Mouse (Mus musculus) common myeloid progenitor, adult 5-6 weeks (primary cell): ENCODE data around the gene Man2b1. TPM values are rescaled to one million over a fixed set of nuclear protein-coding genes. Genes with fewer than 3 reads are reported as not detected.
"Not testable (repeated sequence)": the region's sequence is repeated elsewhere in the genome, so short reads cannot be mapped to it uniquely, and the experiment has no call there.

Source experiments
- ATAC-seq: replicated peaks from 2 replicates; pipeline ENCODE4 v1.8.0; 2016; ENCODE audit warnings: low read depth, mild to moderate bottlenecking, moderate TSS enrichment, inconsistent platforms; ENCODE audit not compliant: poor library complexity, severe bottlenecking
- total RNA-seq: library from RNA; stranded (forward); fragments of 200-1000, 187-1606 nt; gene quantifications from 2 replicates; pipeline ENCODE4 v1.2.3, GENCODE M21; 2017

Man2b1 gene
- total RNA-seq, 1 experiment from 2014 or later: 39.6 TPM

DNA sequence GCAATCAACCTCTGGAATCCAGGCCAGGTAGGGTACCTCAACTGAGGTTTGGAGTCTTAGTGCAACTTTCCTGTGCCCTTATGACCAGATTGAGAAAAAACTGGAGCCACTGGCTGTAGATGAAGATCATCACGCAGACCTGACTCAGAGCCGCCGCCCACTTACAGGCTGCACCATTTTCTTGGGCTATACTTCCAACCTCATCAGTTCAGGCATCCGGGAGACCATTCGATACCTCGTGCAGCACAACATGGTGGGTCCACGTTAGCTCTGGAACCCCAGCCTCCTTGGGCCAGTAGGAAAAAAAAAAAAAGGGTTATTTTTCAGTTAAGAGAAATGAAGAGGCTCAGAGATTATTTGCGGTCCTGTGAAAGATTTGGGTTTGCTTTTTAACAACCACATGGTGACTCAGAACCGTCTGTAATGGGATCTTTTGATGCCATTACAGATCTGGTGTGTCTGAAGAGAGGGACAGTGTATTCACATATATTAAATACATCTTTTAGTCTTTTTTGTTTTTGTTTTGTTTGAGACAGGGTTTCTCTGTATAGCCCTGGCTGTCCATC is 10.6 kb upstream of the Man2b1 start:
- 0 out of 2 replicates have a peak, but pooled peaks have one; percentile 12 for ATAC-seq

DNA sequence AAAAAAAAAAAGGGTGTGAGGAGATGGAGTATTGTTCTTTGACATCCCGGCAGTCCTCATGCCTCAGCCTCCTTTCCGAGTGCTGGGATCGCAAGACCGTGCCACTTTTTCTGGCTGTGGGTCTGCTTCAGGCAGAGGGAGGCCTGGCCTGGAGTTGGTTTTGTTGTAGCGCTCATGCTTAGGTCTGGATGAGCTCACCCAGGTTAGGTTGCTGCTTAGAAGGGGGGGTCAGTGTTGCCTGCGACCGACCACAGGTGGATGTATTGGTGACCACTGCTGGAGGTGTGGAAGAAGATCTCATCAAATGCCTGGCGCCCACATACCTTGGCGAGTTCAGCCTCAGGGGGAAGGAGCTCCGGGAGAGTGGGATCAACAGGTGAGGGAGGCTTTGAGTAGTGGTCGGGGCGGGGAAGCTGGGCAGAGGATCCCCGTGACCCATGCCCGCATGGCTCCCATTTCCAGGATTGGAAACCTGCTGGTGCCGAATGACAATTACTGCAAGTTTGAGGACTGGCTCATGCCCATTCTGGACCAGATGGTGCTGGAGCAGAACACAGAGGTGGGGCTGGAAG is 9.9 kb upstream of the Man2b1 start:
- ATAC-seq: no peak

DNA sequence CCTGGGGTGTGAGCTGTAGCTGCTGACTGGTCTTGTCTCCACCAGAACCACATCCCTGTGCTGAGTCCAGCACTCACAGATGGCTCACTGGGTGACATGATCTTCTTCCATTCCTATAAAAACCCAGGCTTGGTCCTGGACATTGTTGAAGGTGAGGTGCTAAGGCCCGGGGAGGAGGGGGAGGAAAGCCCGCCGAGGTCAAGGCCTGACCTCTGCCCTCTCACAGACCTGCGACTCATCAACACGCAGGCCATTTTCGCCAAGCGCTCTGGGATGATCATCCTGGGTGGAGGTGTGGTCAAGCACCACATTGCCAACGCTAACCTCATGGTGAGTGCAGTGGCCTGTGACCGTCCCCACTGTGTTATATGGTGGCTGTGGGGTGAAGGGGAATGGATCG is 8.9 kb upstream of the Man2b1 start:
- ATAC-seq: no peak

DNA sequence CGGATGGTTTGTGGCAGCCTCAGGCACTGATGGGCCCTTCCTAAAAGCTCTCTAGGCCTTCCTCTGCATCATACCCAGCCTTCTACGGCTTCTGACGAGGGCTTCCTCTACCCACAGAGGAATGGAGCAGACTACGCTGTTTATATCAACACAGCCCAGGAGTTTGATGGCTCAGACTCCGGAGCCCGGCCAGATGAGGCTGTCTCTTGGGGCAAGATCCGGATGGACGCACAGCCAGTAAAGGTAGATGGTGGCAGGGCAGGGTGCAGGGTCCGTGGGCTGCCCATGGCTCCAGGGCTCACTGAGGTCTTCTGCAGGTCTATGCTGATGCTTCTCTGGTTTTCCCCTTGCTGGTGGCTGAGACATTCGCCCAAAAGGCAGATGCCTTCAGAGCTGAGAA is 8.5 kb upstream of the Man2b1 start:
- no peak for ATAC-seq

DNA sequence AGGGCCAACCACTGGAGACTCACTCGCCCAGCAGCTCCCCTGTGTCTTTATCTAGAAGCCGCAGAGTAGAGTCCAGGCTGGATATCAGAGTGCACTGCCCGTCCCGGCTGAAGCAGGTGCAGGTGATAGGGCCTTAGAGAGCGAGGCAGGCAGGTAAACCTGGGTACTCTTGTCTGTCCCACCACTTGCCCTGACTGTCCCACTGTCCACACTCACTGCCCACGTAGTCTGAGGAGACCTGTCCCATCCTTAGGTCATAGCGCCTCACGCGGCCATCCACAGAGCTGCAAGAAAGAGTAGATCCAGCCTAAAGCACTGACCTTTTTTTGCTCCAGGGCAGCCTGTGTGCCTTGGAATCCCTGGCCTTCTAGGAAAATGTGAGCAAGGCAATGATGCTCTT is 7.1 kb upstream of the Man2b1 start:
- no peak for ATAC-seq

DNA sequence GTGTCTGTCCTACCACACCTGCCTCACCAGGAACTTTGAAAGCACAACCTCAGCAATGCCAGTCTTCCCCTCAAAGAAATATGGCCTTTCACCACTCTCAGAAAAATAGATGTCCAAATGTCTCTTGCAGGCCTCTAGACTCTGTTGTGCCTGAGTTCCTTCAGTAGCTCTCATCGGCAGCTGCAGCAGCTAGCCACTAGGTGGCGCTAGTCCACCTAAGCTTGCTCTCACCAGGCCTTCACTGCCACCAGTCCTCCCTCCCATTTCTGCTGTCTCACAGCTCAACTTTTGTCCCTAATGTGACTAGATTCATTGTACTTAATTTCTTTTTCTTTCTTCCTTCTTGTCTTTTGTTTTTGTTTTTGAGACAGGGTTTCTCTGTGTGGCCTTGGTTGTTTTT is 6.1 kb upstream of the Man2b1 start:
- peak; percentile 49 for ATAC-seq

DNA sequence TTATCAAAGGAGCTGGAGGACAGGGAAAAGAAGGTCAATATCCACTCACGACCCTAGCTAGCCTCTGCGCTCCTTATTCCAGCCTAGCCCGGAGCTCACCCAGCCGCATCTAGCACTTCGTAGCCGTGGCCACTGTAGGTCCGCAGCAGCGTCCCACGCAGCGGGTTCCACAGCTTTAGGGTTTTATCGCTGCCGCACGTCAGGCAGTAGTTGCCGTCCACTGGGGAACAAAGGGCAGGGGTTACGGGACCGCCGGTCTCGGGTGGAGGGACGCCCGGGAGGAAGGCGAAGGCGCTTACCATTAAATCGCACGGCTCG is 2.9 kb upstream of the Man2b1 start:
- ATAC-seq: no peak

DNA sequence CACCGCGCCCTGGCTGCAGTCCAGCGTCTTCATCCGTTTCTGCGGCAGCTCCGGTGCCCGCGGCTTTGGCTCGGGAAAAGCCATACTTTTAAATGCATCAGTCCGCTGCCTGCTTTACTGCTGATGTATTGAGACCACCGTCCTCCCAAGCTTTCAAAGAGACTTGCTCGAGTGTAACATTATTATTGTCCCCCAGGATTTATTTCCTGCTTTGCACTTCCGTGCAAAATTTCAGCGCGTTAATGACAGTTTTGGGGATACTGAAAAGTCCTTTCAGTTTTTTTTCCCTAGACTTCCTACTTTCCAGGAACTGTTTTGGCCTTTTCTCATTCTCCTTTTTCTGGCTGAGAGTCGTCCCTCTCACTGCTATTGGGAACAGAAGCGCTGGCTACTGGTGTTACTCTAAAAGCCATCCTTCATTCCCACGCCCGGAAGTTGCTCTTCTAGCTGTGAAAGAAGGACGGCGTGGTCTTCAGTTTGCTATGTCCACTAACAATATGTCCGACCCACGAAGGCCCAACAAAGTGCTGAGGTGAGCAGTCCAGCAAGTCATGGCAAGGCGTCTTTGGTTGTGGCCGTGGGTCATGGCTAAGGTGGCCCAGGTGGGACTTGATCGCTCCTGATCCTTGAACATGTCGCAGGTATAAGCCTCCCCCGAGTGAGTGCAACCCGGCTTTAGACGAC is 2.4 kb upstream of the Man2b1 start, which contains the start of gene Wdr83os:
Wdr83os (plus strand) TSS at position 209 of the 684 bp plus-strand sequence.
- ATAC-seq: peak; percentile 27; the same call in 1 of the 2 replicates

DNA sequence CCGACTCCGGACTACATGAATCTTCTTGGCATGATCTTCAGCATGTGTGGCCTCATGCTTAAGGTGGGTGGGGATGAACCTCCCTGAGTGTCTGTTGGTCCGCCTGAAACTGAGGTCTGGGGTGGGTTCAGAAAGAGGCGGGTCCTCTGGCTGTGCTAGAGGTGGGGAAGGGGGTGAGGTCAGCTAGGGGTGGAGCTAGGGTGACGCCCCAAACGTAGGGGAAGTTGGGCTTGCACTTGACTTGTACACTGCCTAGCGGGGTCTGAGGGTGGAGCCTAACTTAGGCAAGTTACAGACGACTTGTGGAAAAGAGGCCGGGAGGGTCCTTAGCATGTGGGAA is 1.9 kb upstream of the Man2b1 start, which contains the start of gene Wdr83:
Wdr83 (minus strand) TSS at position 91 of the 340 bp plus-strand sequence.
- ATAC-seq: peak; percentile 66

DNA sequence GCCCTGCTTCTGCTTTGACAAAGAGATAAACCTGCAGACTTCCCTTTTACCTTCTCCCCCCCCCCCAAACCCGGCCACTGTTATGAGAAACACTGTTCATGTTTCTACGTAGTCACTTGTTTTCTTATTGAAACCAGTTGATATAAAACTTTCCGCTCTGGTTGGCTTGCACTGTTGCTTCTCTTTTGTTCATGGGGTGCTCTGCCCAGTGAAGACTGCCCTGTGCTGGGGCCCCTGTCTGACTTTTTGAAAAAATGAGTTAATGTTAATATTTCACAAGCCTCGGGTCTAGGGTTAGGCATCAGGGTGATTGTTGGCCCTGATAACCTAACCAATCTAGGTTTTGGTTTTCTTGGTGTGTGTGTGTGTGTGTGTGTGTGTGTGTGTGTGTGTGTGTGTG is 901 bp upstream of the Man2b1 start:
- not testable (repeated sequence) for ATAC-seq

DNA sequence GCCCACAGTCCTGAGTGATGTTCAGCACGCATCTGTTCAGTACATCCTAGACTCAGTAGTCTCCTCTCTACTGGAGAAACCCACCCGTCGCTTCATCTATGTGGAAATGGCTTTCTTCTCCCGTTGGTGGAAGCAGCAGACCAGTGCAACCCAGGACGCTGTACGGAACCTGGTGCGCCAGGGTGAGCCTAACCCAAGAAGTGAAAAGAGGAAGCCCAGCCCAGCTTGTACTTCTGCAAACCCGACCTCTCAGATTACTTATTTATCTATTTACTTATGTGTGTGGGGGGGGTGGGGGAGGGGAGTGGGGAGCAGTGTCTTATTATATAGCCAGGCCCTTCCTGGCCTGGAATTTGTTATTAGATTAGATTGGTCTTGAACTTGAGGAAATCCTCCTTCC is 1.6 kb downstream of the Man2b1 start:
- 0 out of 2 replicates have a peak, but pooled peaks have one; percentile 4 for ATAC-seq

DNA sequence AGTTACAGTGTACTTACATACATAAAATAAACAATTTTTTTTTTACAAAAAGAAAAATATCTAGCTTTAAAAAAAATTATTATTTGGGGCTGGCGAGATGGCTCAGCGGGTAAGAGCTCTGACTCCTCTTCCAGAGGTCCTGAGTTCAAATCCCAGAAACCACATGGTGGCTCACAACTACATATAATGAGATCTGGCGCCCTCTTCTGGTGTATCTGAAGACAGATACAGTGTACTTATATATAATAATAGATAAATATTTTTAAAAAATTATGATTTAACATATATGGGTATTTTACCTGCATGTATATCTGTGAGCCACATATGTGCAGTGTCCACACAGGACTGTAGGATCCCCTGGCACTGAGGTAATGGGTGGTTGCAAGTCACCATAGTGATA is 3.2 kb downstream of the Man2b1 start:
- no peak for ATAC-seq

DNA sequence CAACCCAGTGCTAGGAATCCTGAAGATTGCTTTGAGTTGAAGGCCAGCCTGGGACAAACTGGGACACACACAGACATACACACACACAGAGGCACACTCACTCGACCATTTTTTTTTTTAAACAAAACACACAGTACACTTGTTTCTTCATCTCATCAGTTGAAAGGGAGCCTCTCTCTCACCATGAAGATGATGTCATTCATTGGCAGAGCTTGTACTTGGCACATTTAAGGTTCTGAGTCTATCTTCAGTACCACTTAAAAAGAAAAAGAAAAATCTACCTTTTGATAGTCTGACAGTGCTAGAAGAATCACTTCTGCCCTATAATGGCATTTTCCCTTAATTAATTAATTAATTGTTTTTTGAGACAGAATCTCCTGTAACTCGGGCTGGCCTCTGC is 5.7 kb downstream of the Man2b1 start:
- ATAC-seq: no peak

DNA sequence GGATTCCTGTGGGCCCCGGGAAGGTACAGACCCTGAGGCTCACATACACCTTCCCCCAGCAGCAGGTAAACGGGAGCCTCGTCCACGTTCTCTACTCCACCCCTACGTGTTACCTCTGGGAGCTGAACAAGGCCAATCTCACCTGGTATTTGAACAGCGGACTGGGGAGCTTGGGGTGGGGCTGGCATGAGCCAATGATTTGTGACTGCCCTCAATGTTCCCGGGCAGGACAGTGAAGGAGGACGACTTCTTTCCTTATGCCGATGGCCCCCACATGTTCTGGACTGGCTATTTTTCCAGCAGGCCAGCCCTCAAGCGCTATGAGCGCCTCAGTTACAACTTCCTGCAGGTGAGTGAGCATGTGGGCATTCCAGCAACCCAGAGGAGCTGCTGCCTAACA is 7.8 kb downstream of the Man2b1 start:
- ATAC-seq: no peak

DNA sequence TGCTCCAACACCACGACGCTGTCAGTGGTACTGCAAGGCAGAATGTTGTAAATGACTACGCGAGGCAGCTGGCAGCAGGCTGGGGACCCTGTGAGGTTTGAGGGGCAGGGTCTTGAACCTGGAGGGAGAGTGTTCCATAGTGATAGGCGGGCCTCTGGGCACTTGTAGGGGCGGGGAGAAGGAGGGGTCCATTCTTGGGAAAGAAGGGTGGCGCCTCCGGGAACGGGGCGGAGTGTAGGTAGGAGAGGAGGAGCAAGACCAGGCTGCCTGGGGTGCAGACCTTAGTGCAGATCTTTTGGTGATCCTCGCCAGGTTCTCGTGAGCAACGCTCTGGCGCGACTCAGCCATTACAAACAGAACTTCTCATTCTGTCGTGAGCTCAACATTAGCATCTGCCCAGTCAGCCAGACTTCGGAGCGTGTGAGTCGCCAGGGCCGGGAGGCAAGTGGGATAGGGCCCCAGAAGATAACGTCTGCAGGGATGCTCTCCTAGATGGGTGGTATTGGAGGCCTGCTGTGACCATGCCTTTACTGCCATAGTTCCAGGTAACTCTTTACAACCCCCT is 8.5 kb downstream of the Man2b1 start:
- no peak for ATAC-seq

DNA sequence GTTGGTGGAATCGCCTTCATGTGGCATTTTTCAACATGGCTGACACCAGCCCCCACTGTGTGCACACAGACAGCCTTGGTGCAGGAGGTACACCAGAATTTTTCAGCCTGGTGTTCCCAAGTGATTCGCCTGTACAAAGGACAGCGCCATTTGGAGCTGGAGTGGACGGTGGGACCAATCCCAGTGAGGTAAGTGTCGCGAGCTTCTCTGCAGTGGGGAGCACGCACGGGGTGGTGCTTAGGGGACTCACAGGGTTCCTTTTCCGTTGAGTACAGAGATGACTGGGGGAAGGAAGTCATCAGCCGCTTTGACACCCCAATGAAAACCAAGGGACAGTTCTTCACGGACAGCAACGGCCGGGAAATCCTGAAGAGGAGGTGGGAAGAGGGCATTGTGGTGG is 12.0 kb downstream of the Man2b1 start:
- no peak for ATAC-seq

DNA sequence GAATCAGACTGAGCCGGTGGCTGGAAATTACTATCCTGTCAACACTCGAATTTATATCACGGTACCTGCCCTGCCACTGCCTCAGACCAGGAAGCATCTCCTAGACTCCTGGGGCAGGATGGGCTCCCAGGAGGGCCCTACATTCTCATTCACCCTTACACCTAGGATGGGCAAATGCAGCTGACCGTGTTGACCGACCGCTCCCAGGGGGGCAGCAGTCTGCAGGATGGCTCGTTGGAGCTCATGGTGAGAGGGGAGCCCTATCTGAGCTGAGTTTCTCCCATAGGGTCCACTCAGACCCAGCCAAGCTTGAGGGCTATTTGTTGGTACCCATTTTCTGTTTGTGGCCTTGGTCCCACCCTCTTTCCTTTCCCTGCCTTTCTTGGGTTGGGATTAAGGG is 12.5 kb downstream of the Man2b1 start:
- no peak for ATAC-seq

DNA sequence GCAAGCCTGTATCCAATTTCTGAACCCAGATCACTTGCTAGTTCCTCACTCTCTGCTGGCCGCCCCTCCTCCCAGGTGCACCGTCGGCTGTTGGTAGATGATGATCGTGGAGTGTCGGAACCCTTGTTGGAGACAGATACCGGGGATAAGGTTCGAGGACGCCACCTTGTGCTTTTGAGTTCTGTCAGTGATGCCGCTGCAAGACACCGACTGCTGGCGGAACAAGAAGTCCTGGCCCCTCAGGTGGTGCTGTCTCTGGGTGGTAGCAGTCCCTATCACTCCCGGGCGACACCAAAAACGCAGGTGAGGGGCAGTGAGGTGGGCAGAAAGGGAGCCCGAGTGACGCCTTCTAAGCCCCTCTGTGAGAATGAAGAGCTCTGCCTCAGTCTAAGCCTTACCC is 13.1 kb downstream of the Man2b1 start:
- ATAC-seq: no peak

DNA sequence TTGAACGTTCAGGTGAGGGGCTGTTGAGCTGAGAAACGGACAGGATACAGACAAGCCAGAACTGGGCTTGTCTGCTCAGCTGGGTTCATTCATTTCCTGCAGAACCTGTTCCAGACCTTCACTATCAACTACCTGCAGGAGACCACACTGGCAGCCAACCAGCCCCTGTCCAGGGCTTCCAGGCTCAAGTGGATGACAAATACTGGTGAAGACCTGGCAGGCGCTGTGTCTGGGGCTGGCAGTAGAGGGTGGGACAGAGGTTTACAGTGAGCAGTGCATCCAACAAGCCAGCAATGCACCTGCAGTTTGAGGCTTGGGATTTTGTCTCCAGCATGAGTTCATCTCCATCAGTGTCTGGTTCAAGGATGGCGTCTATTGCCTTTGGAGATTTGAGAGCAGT is 13.8 kb downstream of the Man2b1 start:
- ATAC-seq: no peak

DNA sequence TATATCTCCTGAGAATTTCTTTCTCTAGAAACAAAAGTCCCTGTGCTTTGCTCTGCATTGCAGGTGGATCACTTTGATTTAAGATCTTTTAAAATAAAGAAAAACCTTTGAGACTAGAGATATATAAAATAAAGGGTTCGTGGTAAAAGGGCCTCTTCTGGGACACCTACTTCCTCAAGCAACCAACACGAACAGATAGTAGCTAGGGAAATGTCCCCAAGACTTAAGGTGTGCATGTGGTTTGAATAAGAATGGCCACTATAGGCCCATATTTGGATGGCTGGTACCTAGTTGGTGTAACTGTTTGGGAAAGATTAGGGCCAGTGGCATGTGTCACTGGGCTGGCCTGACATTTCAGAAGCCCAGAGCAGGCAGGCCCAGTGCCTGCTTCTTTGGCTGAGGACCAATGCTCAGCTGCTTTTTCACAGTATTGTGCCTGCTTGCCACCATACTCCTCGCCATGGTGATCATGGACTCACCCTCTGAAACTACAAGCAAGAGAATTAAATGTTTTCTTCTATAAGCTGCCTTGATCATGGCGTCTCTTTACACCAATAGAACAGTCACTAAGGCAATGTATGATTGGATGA is 17.1 kb downstream of the Man2b1 start:
- ATAC-seq: no peak

DNA sequence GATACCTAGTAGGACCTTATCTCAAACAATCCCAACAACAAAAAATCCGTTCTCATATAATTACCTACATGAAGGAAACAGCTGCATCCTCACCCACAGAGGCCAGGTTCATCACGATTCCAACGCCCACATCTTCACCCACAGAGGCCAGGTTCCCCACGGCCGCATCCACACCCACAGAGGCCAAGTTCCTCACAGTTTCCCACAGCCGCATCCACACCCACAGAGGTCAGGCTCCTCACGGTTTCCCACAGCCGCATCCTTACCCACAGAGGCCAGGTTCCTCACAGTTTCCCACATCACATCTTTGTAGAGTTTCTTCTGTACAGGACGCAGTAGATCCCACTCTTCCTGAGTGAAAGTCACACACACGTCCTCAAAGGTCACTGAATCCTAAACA is 30.2 kb downstream of the Man2b1 start:
- no peak for ATAC-seq
